Mouse (Mus musculus) stomach, postnatal 0 days (tissue): ENCODE data around the gene Zfp740.
"Not testable (repeated sequence)": the region's sequence is repeated elsewhere in the genome, so short reads cannot be mapped to it uniquely, and the experiment has no call there.

Experiments
- CTCF ChIP-seq: IDR thresholded peaks from 2 replicates; pipeline ENCODE4 v1.5.1; 2016; ENCODE audit warnings: antibody characterized with exemption, low read depth, mild to moderate bottlenecking, moderate library complexity
- EP300 ChIP-seq: optimal IDR thresholded peaks from 2 replicates; pipeline ENCODE3; 2016; ENCODE audit warnings: antibody characterized with exemption

- not testable (repeated sequence) for TF ChIP-seq CTCF, EP300
These were observed 22.6 kb downstream of the Zfp740 start for GRCm38 (mm10) chr15:102225619-102226018.
